Mouse (Mus musculus) telencephalon, adult 2 months (tissue): ENCODE measurements around the gene Taar8c.
"Not testable (repeated sequence)": the region's sequence is repeated elsewhere in the genome, so short reads cannot be mapped to it uniquely, and the experiment has no call there.

ENCODE experiments used
- DNase-seq: peaks from one replicate; pipeline ENCODE4 v3.0.0-alpha.2; 2011; ENCODE audit warnings: low read depth, low spot score

The Taar8c gene

GRCm38 (mm10) chr10:24074751-24075150, 27.0 kb downstream of the Taar8c start:
- not testable (repeated sequence) for DNase-seq

GRCm38 (mm10) chr10:24058986-24059385, 42.7 kb downstream of the Taar8c start:
- DNase-seq, result no peak

GRCm38 (mm10) chr10:24052039-24052438, 49.7 kb downstream of the Taar8c start:
- DNase-seq, result no peak
